Comparison of ENCODE assay signal across 7 mouse cellular contexts in genomic region chr12:102419544-102419943, GRCm38 (mm10). TPM values are rescaled to one million over a fixed set of nuclear protein-coding genes. Genes with fewer than 3 reads are reported as not detected.
A peak's percentile ranks its signal among the peaks of the same experiment; 100 is the strongest.
DNase-seq lines count a peak whose midpoint lies in the region; ATAC-seq lines count a peak whose summit lies in the region.

No protein-coding gene starts in this region.

- peaks cover 51% of the 10 kb centered on the region for H3K4me1 ChIP-seq in liver, embryonic 12.5 days
- peaks cover 12% of the 10 kb centered on the region for H3K4me1 ChIP-seq in liver, embryonic 11.5 days (replicated peaks; ENCODE audit: control insufficient read depth, insufficient read depth, low read length)
- peaks cover 8% of the 10 kb centered on the region; the same call in 1 of the 2 replicates for H3K4me1 ChIP-seq in hindbrain, embryonic 12.5 days
- no peaks in the 10 kb centered on the region; the same call in none of the 2 replicates for H3K4me1 ChIP-seq in neural tube, embryonic 15.5 days

- ATAC-seq in liver, embryonic 12.5 days = 0 out of 2 replicates have a peak, but pooled peaks have one; percentile 6
- no peak; the same call in 1 of the 2 replicates for ATAC-seq in liver, embryonic 11.5 days (replicated peaks; ENCODE audit: low FRiP score)
- ATAC-seq in hindbrain, embryonic 12.5 days (ENCODE audit: low FRiP score) = peak; percentile 60; the same call in 1 of the 2 replicates
- ATAC-seq in neural tube, embryonic 15.5 days (ENCODE audit: low FRiP score) = peak; percentile 51; the same call in 1 of the 2 replicates
- ATAC-seq in granulocyte monocyte progenitor cell, adult 5-6 weeks (replicated peaks; ENCODE audit: poor library complexity, severe bottlenecking) = no peak

- H3K9me3 ChIP-seq in liver, embryonic 12.5 days (replicated peaks) = no peaks in the 10 kb centered on the region
- no peaks in the 10 kb centered on the region for H3K9me3 ChIP-seq in liver, embryonic 11.5 days (ENCODE audit: control insufficient read depth, low read length)
- no peaks in the 10 kb centered on the region for H3K9me3 ChIP-seq in hindbrain, embryonic 12.5 days (replicated peaks)
- H3K9me3 ChIP-seq in neural tube, embryonic 15.5 days (replicated peaks) = no peaks in the 10 kb centered on the region

- no peak overlapping the region for H3K9ac ChIP-seq in liver, embryonic 12.5 days
- no peak overlapping the region for H3K9ac ChIP-seq in liver, embryonic 11.5 days (ENCODE audit: low read depth, low read length)
- no peak overlapping the region for H3K9ac ChIP-seq in hindbrain, embryonic 12.5 days
- no peak overlapping the region for H3K9ac ChIP-seq in neural tube, embryonic 15.5 days (replicated peaks)

- no peak overlapping the region for H3K4me2 ChIP-seq in liver, embryonic 12.5 days
- H3K4me2 ChIP-seq in liver, embryonic 11.5 days = no peak overlapping the region
- no peak overlapping the region for H3K4me2 ChIP-seq in hindbrain, embryonic 12.5 days (replicated peaks)
- no peak overlapping the region for H3K4me2 ChIP-seq in neural tube, embryonic 15.5 days

- H3K27ac ChIP-seq in liver, embryonic 12.5 days = no peak overlapping the region
- no peak overlapping the region for H3K27ac ChIP-seq in liver, embryonic 11.5 days (ENCODE audit: low read depth, low read length)
- H3K27ac ChIP-seq in hindbrain, embryonic 12.5 days = 0 out of 2 replicates have a peak overlapping the region, but pooled peaks have one; percentile 12
- peak overlapping the region; percentile 54; the same call in 1 of the 2 replicates for H3K27ac ChIP-seq in neural tube, embryonic 15.5 days (replicated peaks)

- no peaks in the 10 kb centered on the region for H3K36me3 ChIP-seq in liver, embryonic 12.5 days
- no peaks in the 10 kb centered on the region for H3K36me3 ChIP-seq in liver, embryonic 11.5 days (ENCODE audit: control insufficient read depth, insufficient read depth, low read length)
- H3K36me3 ChIP-seq in hindbrain, embryonic 12.5 days = peaks cover 12% of the 10 kb centered on the region; the same call in 1 of the 2 replicates
- peaks cover 23% of the 10 kb centered on the region for H3K36me3 ChIP-seq in neural tube, embryonic 15.5 days

- H3K4me3 ChIP-seq in liver, embryonic 12.5 days = no peak overlapping the region
- H3K4me3 ChIP-seq in liver, embryonic 11.5 days (ENCODE audit: low read depth, low read length) = no peak overlapping the region
- no peak overlapping the region for H3K4me3 ChIP-seq in hindbrain, embryonic 12.5 days
- H3K4me3 ChIP-seq in neural tube, embryonic 15.5 days (replicated peaks) = no peak overlapping the region

- H3K27me3 ChIP-seq in liver, embryonic 12.5 days (replicated peaks) = no peaks in the 10 kb centered on the region
- H3K27me3 ChIP-seq in liver, embryonic 11.5 days (replicated peaks; ENCODE audit: control insufficient read depth, insufficient read depth, low read length) = no peaks in the 10 kb centered on the region
- H3K27me3 ChIP-seq in hindbrain, embryonic 12.5 days = no peaks in the 10 kb centered on the region
- H3K27me3 ChIP-seq in neural tube, embryonic 15.5 days (replicated peaks) = no peaks in the 10 kb centered on the region

- no peak for DNase-seq in liver, embryonic 11.5 days (ENCODE audit: low spot score)
- DNase-seq in cerebellum, postnatal 10 days = peak; percentile 88 to 92
- no peak for DNase-seq in thymus, postnatal 0 days (ENCODE audit: low spot score)

- WGBS in liver, embryonic 12.5 days (ENCODE audit: insufficient replicate concordance) = 33% methylated on average over 3 of the region's 3 CpGs
- WGBS in liver, embryonic 11.5 days = 53% methylated on average over 3 of the region's 3 CpGs
- WGBS in hindbrain, embryonic 12.5 days = 62% methylated on average over 3 of the region's 3 CpGs
- 38% methylated on average over 3 of the region's 3 CpGs for WGBS in neural tube, embryonic 15.5 days

RNA-seq across cellular contexts. Expression of gene Lgmn, which starts 20.1 kb away (rescaled TPM):
- 47.2 and 49.9 TPM in 2 replicates for polyA plus RNA-seq in liver, embryonic 12.5 days (2016; fragmentation: Nextera tagmentation; extraction: Ambion mirVana)
- polyA plus RNA-seq in liver, embryonic 11.5 days (2014; fragmentation: Nextera tagmentation; extraction: Ambion mirVana) = 59.5 and 65.8 TPM in 2 replicates
- 73.7 and 76.9 TPM in 2 replicates for polyA plus RNA-seq in hindbrain, embryonic 12.5 days (2016; fragmentation: Nextera tagmentation; extraction: Ambion mirVana)
- polyA plus RNA-seq in neural tube, embryonic 15.5 days (2015; fragmentation: Nextera tagmentation; extraction: Ambion mirVana) = 117 and 123 TPM in 2 replicates
- 75.0 and 77.3 TPM in 2 replicates for polyA plus RNA-seq in thymus, postnatal 0 days (2015; fragmentation: Nextera tagmentation; extraction: Ambion mirVana)
- total RNA-seq in granulocyte monocyte progenitor cell, adult 5-6 weeks (2014; fragmentation: Nextera tagmentation) = 0.47 and 0.58 TPM in 2 replicates
- total RNA-seq in granulocyte monocyte progenitor cell, adult 5-6 weeks (2017) = 1.2 and 1.7 TPM in 2 replicates

RNA-seq across cellular contexts. Expression of gene Golga5, which starts 49.4 kb away (rescaled TPM):
- 18.5 and 19.5 TPM in 2 replicates for polyA plus RNA-seq in liver, embryonic 12.5 days (2016; fragmentation: Nextera tagmentation; extraction: Ambion mirVana)
- polyA plus RNA-seq in liver, embryonic 11.5 days (2014; fragmentation: Nextera tagmentation; extraction: Ambion mirVana) = 24.7 and 27.5 TPM in 2 replicates
- polyA plus RNA-seq in hindbrain, embryonic 12.5 days (2016; fragmentation: Nextera tagmentation; extraction: Ambion mirVana) = 35.6 and 39.7 TPM in 2 replicates
- 24.6 and 27.6 TPM in 2 replicates for polyA plus RNA-seq in neural tube, embryonic 15.5 days (2015; fragmentation: Nextera tagmentation; extraction: Ambion mirVana)
- polyA plus RNA-seq in thymus, postnatal 0 days (2015; fragmentation: Nextera tagmentation; extraction: Ambion mirVana) = 31.7 and 34.5 TPM in 2 replicates
- 25.2 and 28.7 TPM in 2 replicates for total RNA-seq in granulocyte monocyte progenitor cell, adult 5-6 weeks (2014; fragmentation: Nextera tagmentation)
- total RNA-seq in granulocyte monocyte progenitor cell, adult 5-6 weeks (2017) = 53.3 and 71.2 TPM in 2 replicates

Comparison
In these comparisons a context has a peak if more than half of its experiments do, and no peak if none do; other contexts are left out.
1. ATAC-seq: peak in liver, embryonic 12.5 days (single experiment), hindbrain, embryonic 12.5 days (single experiment) and neural tube, embryonic 15.5 days (single experiment); none in liver, embryonic 11.5 days (single experiment) and granulocyte monocyte progenitor cell, adult 5-6 weeks (single experiment).
2. H3K27ac ChIP-seq: peak in hindbrain, embryonic 12.5 days (single experiment) and neural tube, embryonic 15.5 days (single experiment); none in liver, embryonic 12.5 days (single experiment) and liver, embryonic 11.5 days (single experiment).
3. DNase-seq: peak in cerebellum, postnatal 10 days (2 of 2); none in liver, embryonic 11.5 days (single experiment) and thymus, postnatal 0 days (single experiment).